Mouse (Mus musculus) cerebellum, adult 11-12 months (tissue): ENCODE results near the gene Vamp9.

ENCODE experiments used
- DNase-seq: peaks from one replicate; pipeline ENCODE4 v3.0.0; 2022

The Vamp9 gene

DNA sequence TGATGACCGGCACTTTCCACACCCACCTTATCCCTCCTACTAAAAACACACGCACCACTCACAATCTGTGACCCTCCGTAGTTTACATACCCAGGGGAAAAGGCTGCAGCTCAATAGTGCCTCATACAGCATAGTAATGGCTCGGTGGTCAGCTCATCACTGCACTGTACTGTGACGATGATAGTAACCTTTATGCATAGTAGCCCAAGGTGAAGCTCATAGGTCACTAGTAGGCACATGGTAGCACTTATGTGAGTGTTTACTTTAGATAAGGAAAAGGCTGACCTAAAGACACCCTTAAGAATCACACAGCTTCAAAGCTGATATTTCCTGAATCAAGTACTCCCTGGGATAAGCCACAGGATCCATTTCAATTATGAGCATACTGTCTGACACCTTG lies 46.5 kb downstream of the Vamp9 start:
- no peak for DNase-seq

DNA sequence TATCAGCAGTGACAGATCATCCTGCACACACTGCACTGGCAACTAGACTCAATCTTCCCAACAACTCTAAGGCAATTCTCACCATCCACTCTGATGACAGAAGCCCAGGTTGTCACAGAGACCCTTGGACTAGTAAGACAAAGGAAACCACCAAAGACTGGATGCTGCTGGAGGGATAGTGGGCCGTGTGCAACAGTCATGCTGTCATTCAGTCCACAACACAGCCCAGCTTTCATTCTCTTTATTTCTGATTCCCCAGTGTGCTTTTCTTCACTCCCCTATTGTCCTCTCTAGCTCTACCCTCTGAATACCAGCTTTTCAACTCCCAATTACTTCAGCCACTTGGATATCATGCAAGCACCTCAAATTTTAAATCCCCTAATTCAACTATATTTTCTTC lies 47.8 kb downstream of the Vamp9 start:
- DNase-seq = no peak

DNA sequence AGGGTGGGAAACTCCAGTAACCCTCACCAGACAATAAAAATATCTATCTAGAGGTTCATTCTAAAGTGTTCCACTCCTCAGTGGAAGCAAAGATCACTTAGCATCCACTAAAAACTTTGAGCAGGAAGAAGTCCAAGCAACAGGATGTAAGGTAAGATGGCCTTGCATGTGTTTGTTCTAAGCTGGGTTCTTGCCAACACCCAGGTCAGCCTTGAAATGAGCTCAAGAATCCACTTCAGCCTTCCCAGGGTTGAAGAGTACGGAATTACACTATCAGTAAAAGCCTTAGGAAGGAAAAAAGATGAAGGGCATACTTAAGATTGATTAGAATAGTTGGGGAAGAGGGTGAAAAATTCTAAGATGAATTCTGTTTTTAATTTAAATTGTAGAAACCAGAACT lies 52.6 kb downstream of the Vamp9 start:
- DNase-seq = no peak

DNA sequence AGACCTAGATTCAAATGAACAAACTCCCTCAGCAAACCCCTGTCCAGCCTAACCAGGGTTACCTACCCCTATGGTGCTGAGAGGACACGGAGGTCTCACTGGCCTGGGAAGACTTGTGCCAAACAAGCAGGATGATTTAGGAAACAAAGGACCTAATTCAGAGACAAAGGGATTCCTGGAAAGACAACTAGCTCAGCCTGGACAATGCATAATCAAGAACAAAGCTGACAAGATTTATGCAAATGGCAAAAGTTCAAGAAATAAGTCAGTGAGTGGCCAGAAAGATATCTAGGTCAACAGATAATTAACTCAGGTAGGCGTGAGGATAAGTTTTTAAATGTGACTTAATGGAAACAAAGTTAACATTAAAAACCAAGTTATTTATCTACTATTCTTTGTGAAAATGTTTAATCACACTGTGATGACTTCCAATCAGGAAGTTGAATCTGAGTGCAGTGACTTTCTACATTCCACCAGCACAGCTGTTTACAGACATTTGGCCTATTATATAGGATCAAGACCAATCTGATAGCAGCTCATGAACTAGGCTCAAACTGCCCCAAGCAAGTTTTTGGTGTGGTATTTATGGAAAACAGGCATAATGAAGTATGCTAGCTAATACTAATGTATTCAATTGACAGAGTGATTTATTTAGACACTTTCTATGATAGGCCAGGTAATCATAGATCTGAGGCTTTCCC lies 53.3 kb downstream of the Vamp9 start:
- DNase-seq = no peak

DNA sequence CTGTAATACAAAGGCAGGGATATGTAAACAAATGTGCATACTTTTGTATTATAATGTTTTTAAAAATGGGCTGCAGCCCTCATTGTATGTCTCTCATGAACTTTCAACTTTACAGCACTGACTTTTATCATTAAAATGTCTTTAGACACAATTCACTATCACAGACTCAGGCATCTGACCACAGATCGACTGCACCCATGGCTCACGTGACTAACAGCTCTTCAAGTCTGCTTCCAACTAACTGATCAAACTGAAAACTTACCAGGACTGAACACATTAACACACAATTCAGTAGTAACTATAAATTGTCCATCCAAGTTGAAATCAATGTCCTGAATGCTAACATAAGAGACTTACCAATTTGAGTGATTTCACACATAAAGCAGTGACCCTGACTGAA lies 53.9 kb downstream of the Vamp9 start:
- DNase-seq = no peak

DNA sequence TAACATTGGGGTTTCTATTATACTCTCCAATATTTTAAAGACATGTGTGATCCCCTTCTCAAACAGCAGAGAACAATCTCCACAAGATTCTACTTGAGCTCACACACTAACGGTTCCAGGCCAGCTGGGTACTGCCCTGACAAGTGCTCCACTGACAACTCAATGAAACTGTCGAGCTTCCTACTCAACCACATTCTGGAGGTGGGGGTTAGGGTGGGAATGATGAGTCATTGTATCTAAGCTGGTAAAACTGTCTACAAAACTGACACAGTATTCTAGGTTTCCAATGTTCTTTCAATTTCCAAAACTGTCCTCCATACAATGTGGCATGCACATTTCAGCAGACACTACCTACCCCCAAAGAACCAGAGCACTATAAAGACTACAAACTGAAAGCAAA lies 67.9 kb downstream of the Vamp9 start:
- no peak for DNase-seq

DNA sequence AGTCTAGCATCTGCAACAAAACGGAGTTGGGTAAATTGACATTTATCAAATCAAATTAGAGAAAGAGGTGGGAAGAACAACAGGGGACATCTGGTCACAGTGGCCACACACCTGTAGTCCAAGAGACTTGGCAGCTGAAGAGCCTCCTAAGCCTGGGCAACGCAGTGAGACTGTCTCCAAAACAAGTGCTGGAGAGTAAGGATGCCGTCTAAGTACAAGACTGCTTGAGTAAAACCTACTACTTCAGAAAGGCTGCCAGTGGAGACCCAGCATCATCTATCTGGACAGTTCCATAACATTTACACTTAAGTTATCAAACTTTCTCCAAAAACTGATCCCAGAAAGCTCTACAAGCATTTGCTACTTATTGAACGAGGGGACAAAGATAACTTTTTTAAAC lies 69.0 kb downstream of the Vamp9 start:
- DNase-seq = no peak

DNA sequence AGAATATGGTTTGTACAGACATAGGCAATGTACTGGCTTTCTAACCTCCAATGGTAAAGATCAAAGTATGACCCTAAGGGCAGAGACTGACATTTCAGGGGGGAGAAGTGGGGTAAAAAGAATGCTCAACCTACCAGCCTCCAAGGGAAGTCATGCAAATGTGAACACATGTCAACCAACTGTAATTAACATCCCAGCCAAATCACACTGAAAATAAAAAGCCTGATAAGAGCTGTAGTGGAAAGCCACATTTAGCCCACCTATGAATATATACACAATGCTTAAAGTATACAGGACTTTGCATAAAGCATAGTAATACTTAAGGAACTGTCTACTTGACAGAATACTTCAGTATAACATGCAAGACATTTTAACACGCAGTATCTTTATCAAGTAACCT lies 69.7 kb downstream of the Vamp9 start:
- DNase-seq = no peak

DNA sequence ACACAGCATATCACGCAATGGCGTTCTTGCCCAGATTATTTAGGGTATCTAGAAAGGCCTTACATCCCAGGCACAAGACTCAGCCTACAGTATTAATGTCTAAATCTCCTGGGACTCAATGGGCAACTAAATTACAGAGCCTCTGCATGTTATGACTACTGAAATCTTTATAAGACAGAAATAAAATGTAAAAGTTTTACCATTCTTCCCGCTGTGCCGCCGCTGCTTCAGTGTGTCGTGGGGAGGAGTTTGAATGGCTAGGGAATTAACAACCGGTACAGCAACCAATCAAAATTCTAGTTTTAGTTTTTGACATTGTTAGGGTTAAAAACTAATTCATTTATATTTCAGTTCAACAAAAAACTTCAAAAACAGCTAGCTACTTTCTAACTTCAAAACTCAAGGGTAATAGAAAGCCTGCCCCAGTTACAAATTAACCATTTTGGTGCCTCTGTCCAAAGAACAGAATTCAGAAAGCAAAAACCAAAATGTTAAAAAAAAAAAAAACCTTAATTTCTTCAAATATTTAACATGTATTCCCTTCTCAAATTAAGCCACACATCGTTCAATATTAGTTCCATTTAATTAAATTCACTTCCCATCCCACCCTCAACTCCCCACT lies 70.4 kb downstream of the Vamp9 start:
- no peak for DNase-seq

DNA sequence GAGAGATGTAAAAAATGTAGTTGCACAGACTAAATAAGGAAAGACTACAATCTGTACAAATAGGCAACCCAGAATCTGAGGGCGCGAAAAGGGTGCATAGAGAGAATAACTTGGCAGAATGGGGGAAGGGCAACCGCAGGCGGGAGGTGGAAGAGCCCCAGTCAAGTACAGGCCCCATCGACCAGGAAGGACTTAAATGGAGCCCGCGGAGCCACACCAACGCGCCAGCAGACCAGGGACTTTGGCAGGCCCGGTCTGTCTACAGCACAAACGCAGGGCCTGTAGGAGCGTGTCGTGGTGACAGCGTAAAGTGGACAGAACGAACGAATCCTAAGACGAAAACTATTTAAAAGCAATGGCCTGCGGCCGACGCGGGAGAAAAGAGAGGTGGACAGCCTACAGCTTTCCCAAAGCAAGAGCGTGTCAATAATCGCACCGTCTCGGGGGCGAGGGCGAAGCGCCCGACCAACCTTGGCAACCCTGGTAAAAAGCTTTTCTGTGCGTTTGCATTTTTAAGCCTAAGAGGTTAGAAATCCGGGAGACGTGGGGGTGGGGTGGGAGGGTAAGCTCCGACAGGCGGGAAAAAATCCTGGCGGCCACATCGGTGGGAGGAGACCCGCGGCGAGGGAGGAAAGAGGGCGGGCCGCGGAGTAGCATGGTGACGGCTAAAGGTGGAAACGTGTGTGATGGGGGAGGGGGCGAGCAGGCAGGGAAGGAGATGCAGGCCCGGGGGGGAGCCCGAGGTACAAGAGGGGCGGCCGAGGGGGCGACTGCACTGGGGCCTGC lies 71.7 kb downstream of the Vamp9 start:
- DNase-seq = peak; percentile 82

DNA sequence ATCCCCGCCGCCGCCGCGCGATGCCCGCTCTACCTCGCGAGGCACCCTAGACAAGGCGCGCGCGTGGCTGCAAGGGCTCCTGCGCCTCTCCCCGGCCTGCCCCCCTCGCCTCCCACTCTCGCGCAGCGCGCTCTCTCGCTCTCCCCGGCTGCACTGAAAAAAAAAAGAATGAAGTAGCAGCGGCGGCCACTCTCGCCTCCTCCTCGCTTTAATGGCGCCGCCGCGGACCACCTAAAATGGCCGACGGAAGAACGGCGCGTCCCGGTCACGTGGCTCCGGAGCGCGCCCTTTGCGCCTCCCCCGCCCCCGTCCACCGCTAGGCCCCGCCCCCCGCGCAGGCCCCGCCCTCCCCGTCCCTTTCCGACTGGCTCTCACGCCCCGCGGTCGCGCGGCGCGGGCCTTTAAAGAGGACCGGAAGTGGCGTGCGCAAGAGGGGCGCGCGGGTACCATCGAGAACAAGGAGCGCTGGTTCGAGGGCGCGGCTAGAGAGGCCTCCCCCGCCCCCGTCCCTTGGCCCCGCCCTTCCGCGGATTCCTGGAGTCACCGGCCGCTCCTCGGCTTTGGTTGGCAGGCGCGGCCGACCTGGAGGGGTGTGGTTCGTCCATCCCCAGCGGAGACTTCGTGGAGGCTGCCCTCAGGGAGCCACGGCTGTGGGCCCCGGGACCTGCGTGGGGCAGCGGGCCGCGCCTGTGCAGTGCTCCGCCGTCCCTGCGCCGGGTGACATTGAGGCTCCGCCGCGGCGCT lies 72.8 kb downstream of the Vamp9 start, which contains the start of the genes Hnrnpd and 4930524J08Rik:
Gene Hnrnpd (minus strand): TSS at position 240 of the 744 bp plus-strand sequence.
Gene 4930524J08Rik (plus strand): TSS at position 363 of the 744 bp plus-strand sequence.
- DNase-seq = peak; percentile 97

DNA sequence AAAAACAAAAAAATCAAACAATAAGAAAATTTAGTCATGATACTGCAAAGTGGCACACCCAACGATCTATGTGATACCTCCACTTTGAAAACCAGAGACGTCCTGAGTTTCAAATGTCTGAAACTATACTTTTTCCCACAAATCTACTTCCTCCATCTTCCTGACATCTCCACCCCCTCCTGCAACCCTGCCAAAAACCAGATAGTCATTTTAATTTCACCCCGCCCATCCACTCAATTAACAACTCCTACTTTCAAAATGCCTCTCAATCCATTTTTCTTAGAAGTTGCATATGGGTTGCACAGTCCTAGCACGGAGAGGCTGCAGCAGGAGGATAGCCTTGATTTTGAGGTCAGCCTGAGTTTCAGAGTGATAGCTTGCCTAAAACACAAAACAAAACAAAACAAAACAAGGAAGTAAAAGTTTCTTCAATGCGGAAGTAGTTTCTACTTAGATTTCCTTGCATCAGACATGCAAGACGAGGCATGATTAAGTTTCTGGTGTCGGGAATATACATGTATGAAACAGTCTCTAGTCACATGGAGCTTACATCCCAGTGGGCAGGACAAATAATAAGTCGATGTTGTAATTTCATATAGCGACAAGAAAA lies 77.5 kb downstream of the Vamp9 start:
- no peak for DNase-seq

DNA sequence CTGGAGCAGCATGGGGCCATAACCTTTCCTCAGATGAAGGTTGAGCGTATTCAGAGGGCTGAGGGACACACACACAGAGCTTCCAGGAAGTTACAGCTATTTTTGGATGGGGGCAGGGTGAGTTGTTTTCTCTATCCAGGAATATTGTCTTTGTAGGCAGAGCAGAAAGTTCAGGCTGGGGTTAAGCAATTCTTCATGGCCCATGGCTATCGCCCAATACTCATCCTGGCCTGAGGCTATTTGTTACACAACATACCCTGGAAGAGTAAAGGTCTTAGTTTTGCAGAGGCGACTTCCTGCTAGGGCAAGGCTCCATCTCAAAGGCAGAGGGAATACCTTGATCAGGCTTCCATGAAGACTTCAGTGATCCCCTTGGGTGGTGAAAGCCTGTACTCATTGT lies 88.1 kb downstream of the Vamp9 start:
- no peak for DNase-seq

DNA sequence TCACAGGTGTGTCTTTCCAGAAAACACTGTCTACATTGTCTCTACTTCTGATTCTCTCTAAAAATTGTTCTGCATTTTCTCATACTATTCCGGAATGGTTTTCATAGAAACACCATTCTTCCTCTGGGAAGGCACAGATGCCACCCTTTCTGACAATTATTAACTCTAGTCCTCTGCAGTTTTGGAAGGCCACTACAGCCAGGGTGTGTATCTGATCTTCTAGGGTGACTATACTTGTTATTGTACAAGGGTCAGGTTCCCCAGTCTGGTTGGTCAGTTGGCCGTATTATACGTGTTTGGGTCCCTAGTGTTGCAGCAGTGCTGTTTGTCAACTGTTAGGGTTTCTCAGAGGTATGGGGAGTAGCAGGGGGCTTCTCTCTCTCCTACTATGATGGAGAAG lies 88.6 kb downstream of the Vamp9 start:
- DNase-seq = no peak

DNA sequence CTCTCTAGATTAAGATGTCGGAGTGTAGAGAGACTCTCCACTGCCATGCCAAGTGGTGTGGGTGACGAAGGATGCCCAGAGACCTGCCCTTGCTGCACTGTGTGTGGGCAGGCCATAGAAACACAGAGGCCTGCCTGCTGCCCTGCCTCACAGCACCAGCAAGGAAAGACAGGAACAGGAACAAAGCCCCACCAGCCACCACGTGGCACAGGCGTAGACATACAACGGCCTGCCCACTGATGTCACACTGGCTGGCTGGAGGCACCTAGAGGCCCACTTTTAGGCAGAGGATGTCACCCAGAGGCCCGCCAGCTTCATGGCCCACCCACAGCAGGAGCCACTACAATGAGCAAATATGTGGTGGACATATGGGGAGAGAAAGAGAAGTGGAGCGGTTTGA lies 94.0 kb downstream of the Vamp9 start:
- DNase-seq = no peak

DNA sequence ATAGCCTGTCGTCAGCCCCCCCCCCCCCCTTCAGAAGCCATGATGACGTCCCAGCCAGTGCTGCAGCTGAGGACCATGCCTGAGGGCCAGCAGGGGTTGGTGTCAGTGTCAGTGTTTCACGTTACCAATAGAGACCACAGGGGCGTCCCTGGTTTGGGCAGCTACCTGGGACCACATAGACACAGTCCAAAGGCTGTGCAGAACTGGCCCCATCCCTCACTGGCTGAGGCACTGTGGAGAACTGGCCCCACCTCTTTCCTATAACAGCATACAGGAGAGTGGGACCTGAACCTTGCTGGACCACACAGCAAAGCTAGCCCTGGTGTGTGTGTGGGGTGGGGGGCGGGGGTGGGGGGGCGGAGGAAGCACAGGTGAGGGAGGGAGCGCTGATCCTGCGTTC lies 94.4 kb downstream of the Vamp9 start:
- no peak for DNase-seq
